ENCODE assay signal across 9 mouse cellular contexts in the genomic region with DNA sequence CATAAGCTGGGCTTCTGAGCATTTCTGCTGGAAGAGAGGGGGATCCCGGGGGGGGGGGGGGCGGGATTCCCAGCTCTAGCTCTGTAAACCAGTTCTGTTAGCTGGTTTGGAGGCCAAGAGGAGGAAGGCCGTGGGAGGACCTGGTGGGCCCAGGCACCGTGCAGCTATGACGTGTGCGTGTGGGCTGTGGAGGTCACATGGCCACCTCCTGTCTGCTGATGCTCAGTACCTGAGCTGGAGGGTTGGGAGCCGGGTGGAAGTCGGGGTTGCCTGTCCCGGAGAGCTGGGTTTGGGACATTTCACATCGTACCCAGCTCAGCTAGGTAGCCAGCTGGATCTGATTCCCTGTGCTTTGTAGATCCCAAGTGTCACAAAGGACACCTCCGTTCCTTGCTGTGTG. TPM values are rescaled to one million over a fixed set of nuclear protein-coding genes. Genes with fewer than 3 reads are reported as not detected.
DNase-seq lines count a peak whose midpoint lies in the region; ATAC-seq and TF ChIP-seq lines count a peak whose summit lies in the region.
"Had no signal": no experiment of that assay in that cellular context is flagged by ENCODE, and none has a peak within 500 bp of the region (broad histone marks: within the 10 kb centered on the region; RNA-seq: fewer than 3 reads in every experiment).

No protein-coding gene starts in this region.

- H3K4me3 ChIP-seq in lung, embryonic 14.5 days (ENCODE audit: low read depth, low read length) = peak overlapping the region; percentile 64; the same call in 1 of the 2 replicates
- peak overlapping the region; percentile 72; the same call in 1 of the 2 replicates for H3K4me3 ChIP-seq in limb, embryonic 10.5 days
- H3K4me3 ChIP-seq: liver, embryonic 13.5 days had no signal

- no peak for ATAC-seq in lung, embryonic 14.5 days (ENCODE audit: insufficient read depth)

- peaks cover 48% of the 10 kb centered on the region for H3K27me3 ChIP-seq in lung, embryonic 14.5 days (ENCODE audit: insufficient read depth, low read length)
- peaks cover 70% of the 10 kb centered on the region for H3K27me3 ChIP-seq in limb, embryonic 10.5 days (ENCODE audit: low read depth, poor library complexity, severe bottlenecking)

- no peaks in the 10 kb centered on the region for H3K9me3 ChIP-seq in lung, embryonic 14.5 days (ENCODE audit: low read depth, low read length)
- no peaks in the 10 kb centered on the region for H3K9me3 ChIP-seq in limb, embryonic 10.5 days (replicated peaks)
- H3K9me3 ChIP-seq: liver, embryonic 13.5 days had no signal

- no peak for TF ChIP-seq CTCF in lung, embryonic 14.5 days (IDR thresholded peaks at IDR 0.05; ENCODE audit: low read depth)

- H3K4me1 ChIP-seq in lung, embryonic 14.5 days (ENCODE audit: insufficient read depth) = no peaks in the 10 kb centered on the region; the same call in 1 of the 2 replicates
- H3K4me1 ChIP-seq in limb, embryonic 10.5 days = peaks cover 39% of the 10 kb centered on the region

- DNase-seq in cerebellum, adult 11-12 months = peak; percentile 70
- DNase-seq in cerebellum, postnatal 4 days (ENCODE audit: low spot score in 2 of 2) = no peak
- DNase-seq in lung, embryonic 14.5 days = no peak
- DNase-seq in lung, postnatal 14 days = no peak
- DNase-seq in limb, embryonic 10.5 days (ENCODE audit: low spot score) = no peak
- peak; percentile 72 to 85 for DNase-seq in right cerebral cortex, postnatal 36 days (ENCODE audit: low spot score in 2 of 2)
- DNase-seq in adrenal gland, postnatal 10 days = no peak
- DNase-seq in heart, postnatal 14 days = no peak
- DNase-seq: liver, embryonic 13.5 days had no signal

- no peak overlapping the region for H3K9ac ChIP-seq in lung, embryonic 14.5 days
- H3K9ac ChIP-seq: liver, embryonic 13.5 days had no signal

- 32% methylated on average over 11 of the region's 11 CpGs for WGBS in lung, embryonic 14.5 days
- WGBS in limb, embryonic 10.5 days = 23% methylated on average over 11 of the region's 11 CpGs

- intact Hi-C loops in heart, postnatal 14 days (cut with DNase I) = no loop called here

- no peak overlapping the region for H3K27ac ChIP-seq in lung, embryonic 14.5 days (ENCODE audit: low read depth)
- no peak overlapping the region for H3K27ac ChIP-seq in limb, embryonic 10.5 days
- H3K27ac ChIP-seq: liver, embryonic 13.5 days had no signal

- H3K36me3 ChIP-seq in lung, embryonic 14.5 days (ENCODE audit: insufficient read depth) = no peaks in the 10 kb centered on the region
- H3K36me3 ChIP-seq in limb, embryonic 10.5 days = no peaks in the 10 kb centered on the region
- H3K36me3 ChIP-seq: liver, embryonic 13.5 days had no signal

- peak overlapping the region; percentile 96 for H3K4me2 ChIP-seq in lung, embryonic 14.5 days
- H3K4me2 ChIP-seq: liver, embryonic 13.5 days had no signal

RNA-seq across cellular contexts. Expression of a gene that starts 1.8 kb away (rescaled TPM):
- polyA plus RNA-seq in lung, embryonic 14.5 days (2014; fragmentation: Nextera tagmentation; extraction: Ambion mirVana) = 1.5 and 1.8 TPM in 2 replicates
- polyA plus RNA-seq in limb, embryonic 10.5 days (2016; fragmentation: Nextera tagmentation; extraction: Ambion mirVana) = 1.2 and 2.1 TPM in 2 replicates
- total RNA-seq in adrenal gland, postnatal 10 days (2021) = 10 to 100 TPM in 1 of 2 experiments, 1 to 10 TPM in 1; 7.0 to 14.7 TPM
- total RNA-seq in heart, postnatal 14 days (2021) = 1 to 10 TPM; 1.5 to 1.8 TPM

Comparison
In these comparisons a context has a peak if more than half of its experiments do, and no peak if none do; other contexts are left out.
1. DNase-seq: peak in cerebellum, adult 11-12 months (single experiment) and right cerebral cortex, postnatal 36 days (2 of 2); none in cerebellum, postnatal 4 days (0 of 2), lung, embryonic 14.5 days (single experiment), lung, postnatal 14 days (single experiment), limb, embryonic 10.5 days (single experiment), adrenal gland, postnatal 10 days (single experiment) and heart, postnatal 14 days (0 of 2).